8 mouse cellular contexts compared by ENCODE assay signal in the genomic region with DNA sequence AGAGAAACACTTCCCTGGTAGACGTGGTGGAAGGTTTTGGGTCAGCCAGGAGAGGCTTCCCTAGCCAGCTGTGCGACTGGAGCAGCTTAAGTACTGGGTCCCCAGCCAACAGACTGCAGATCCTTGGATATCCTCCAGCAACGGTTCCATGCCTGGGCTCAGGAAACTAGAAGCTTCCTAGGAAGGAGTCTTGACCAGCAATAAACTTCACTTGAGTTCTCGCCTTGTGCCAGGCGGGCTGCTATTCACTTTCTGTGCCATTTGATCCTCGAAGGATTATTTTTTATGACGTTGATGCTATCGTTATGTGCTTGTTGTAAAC. TPM values are rescaled to one million over a fixed set of nuclear protein-coding genes. Genes with fewer than 3 reads are reported as not detected.
DNase-seq lines count a peak whose midpoint lies in the region; ATAC-seq and TF ChIP-seq lines count a peak whose summit lies in the region.

No protein-coding gene starts in this region.

- H3K36me3 ChIP-seq in kidney, adult 2 months (ENCODE audit: control insufficient read depth, insufficient read depth, low read length), result no peaks in the 10 kb centered on the region
- no peaks in the 10 kb centered on the region for H3K36me3 ChIP-seq in liver, postnatal 0 days (replicated peaks; ENCODE audit: insufficient read depth, low read length)

- 8% methylated on average over 8 of the region's 8 CpGs for WGBS in kidney, adult 2 months
- 52% methylated on average over 8 of the region's 8 CpGs for WGBS in liver, postnatal 0 days (ENCODE audit: insufficient replicate concordance)

- no peak for TF ChIP-seq EP300 in liver, postnatal 0 days (IDR thresholded peaks at IDR 0.05; ENCODE audit: low read depth)

- H3K27me3 ChIP-seq in kidney, adult 2 months (replicated peaks; ENCODE audit: control insufficient read depth, insufficient read depth, low read length), result no peaks in the 10 kb centered on the region
- H3K27me3 ChIP-seq in liver, postnatal 0 days (ENCODE audit: insufficient read depth, low read length), result no peaks in the 10 kb centered on the region

- H3K9ac ChIP-seq in liver, postnatal 0 days (replicated peaks), result peak overlapping the region; percentile 56

- H3K4me1 ChIP-seq in kidney, adult 2 months (ENCODE audit: control insufficient read depth, insufficient read depth, low read length), result no peaks in the 10 kb centered on the region
- 0 out of 2 replicates have a peak, but pooled peaks cover 3% of the 10 kb centered on the region for H3K4me1 ChIP-seq in liver, postnatal 0 days (ENCODE audit: insufficient read depth)

- TF ChIP-seq CTCF in kidney, adult 2 months (conservative IDR thresholded peaks at IDR 0.05; ENCODE audit: insufficient read depth, insufficient read length, low read depth, low read length), result no peak
- no peak for TF ChIP-seq CTCF in liver, postnatal 0 days (IDR thresholded peaks at IDR 0.05; ENCODE audit: low read depth)

- peak overlapping the region; percentile 74 for H3K4me2 ChIP-seq in liver, postnatal 0 days (ENCODE audit: low read depth, low read length)

- no peaks in the 10 kb centered on the region for H3K9me3 ChIP-seq in liver, postnatal 0 days (ENCODE audit: low read length)

- no peak for TF ChIP-seq POLR2A in kidney, adult 2 months (IDR thresholded peaks at IDR 0.05; ENCODE audit: low read depth, low read length)

- no peak overlapping the region for H3K27ac ChIP-seq in kidney, adult 2 months (ENCODE audit: insufficient read depth, low read depth, low read length)
- H3K27ac ChIP-seq in liver, postnatal 0 days (ENCODE audit: low read depth), result no peak overlapping the region

- peak; percentile 77 for DNase-seq in 3T3-L1 (ENCODE audit: low read depth, low spot score)
- DNase-seq in NIH3T3 (ENCODE audit: low read depth), result peak; percentile 77
- DNase-seq in embryo, embryonic 10 days (ENCODE audit: low spot score), result peak; percentile 5
- peak; percentile 47 for DNase-seq in heart, adult 8-10 months (ENCODE audit: low spot score)
- peak; percentile 65 for DNase-seq in kidney, adult 2 months
- DNase-seq in liver, postnatal 0 days, result no peak
- DNase-seq in ovary, postnatal 10 days (ENCODE audit: low spot score), result peak; percentile 6

- H3K4me3 ChIP-seq in kidney, adult 2 months (ENCODE audit: insufficient read depth, low read depth, low read length), result 0 out of 2 replicates have a peak overlapping the region, but pooled peaks have one; percentile 70
- peak overlapping the region; percentile 58 for H3K4me3 ChIP-seq in liver, postnatal 0 days (ENCODE audit: low read depth, low read length)

- ATAC-seq in liver, postnatal 0 days, result no peak
- no peak for ATAC-seq in monocyte, adult 5-6 weeks (replicated peaks; ENCODE audit: insufficient number of reproducible peaks, low FRiP score, low TSS enrichment, poor library complexity, severe bottlenecking)

RNA-seq across cellular contexts. Expression of gene Zfp449, which starts 0.7 kb away (rescaled TPM):
- 1 to 10 TPM; 3.5 to 5.8 (median 4.6) TPM for total RNA-seq in heart, adult 8-10 months (2022)
- 0.46 and 0.86 TPM in 2 replicates for polyA plus RNA-seq in kidney, adult 2 months (2012; rRNA removed)
- 0.45 and 0.59 TPM in 2 replicates for polyA plus RNA-seq in liver, postnatal 0 days (2015; fragmentation: Nextera tagmentation; extraction: Ambion mirVana)
- 0.29 TPM in 1 of 3 replicates, not detected in the others for total RNA-seq in monocyte, adult 5-6 weeks (2017)

RNA-seq across cellular contexts. Expression of gene Smim10l2a, which starts 27.5 kb away (rescaled TPM):
- under 1 TPM in 3 of 4 experiments, not detected in 1; 0.16 to 0.35 (median 0.26) TPM for total RNA-seq in heart, adult 8-10 months (2022)
- 1.0 and 1.8 TPM in 2 replicates for polyA plus RNA-seq in kidney, adult 2 months (2012; rRNA removed)
- 0.13 and 0.22 TPM in 2 replicates for polyA plus RNA-seq in liver, postnatal 0 days (2015; fragmentation: Nextera tagmentation; extraction: Ambion mirVana)
- 0.19 TPM in 1 of 3 replicates, not detected in the others for total RNA-seq in monocyte, adult 5-6 weeks (2017)
